Mouse (Mus musculus) MEL (cell line): Measurements from ENCODE around the gene Cfi. TPM values are rescaled to one million over a fixed set of nuclear protein-coding genes. Genes with fewer than 3 reads are reported as not detected.
A peak's percentile ranks its signal among the peaks of the same experiment; 100 is the strongest.

ENCODE experiments used
- DNase-seq: peaks from one replicate; pipeline ENCODE4 v3.0.0; 2011; ENCODE audit warnings: low read depth, low spot score
- H3K27ac ChIP-seq: 2 replicates; pipeline ENCODE4 v1.5.1; 2012; ENCODE audit warnings: low read depth, mild to moderate bottlenecking, control low read depth, low read length, moderate library complexity; ENCODE audit not compliant: control insufficient read depth
- H3K27me3 ChIP-seq, 2 experiments: fragments of 150-350 bp in 1 of 2; sonication (generic) in 1 of 2; 2 replicates each; pipeline ENCODE4 v1.6.1; 2012; ENCODE audit warnings: low read length in 2 of 2, mild to moderate bottlenecking in 2 of 2, improper control_type of control experiment in 1 of 2, moderate library complexity in 1 of 2; ENCODE audit not compliant: insufficient read depth in 2 of 2, control insufficient read depth in 1 of 2
- H3K36me3 ChIP-seq, 2 experiments: 2 replicates each; pipeline ENCODE4 v1.6.1; 2012 to 2014; ENCODE audit warnings: low read length in 2 of 2, improper control_type of control experiment in 1 of 2, inconsistent platforms in 1 of 2, mild to moderate bottlenecking in 1 of 2; ENCODE audit not compliant: insufficient read depth in 2 of 2, control insufficient read depth in 1 of 2
- H3K4me1 ChIP-seq, 2 experiments: fragments of 150-350 bp in 1 of 2; sonication (generic) in 1 of 2; 2 replicates each; pipeline ENCODE4 v1.6.1; 2012; ENCODE audit warnings: low read length in 2 of 2, improper control_type of control experiment in 1 of 2, mild to moderate bottlenecking in 1 of 2; ENCODE audit not compliant: insufficient read depth in 2 of 2, control insufficient read depth in 1 of 2
- H3K4me3 ChIP-seq, 2 experiments: fragments of 150-350 bp in 1 of 2; sonication (generic) in 1 of 2; 2 replicates each; pipeline ENCODE4 v1.5.1; 2012; ENCODE audit warnings: low read depth in 2 of 2, low read length in 2 of 2, mild to moderate bottlenecking in 2 of 2, moderate library complexity in 2 of 2, control low read depth in 1 of 2, improper control_type of control experiment in 1 of 2; ENCODE audit not compliant: control insufficient read depth in 1 of 2, insufficient read depth in 1 of 2
- H3K79me2 ChIP-seq: 2 replicates; pipeline ENCODE4 v1.6.1; 2012; ENCODE audit warnings: mild to moderate bottlenecking, low read length, moderate library complexity; ENCODE audit not compliant: control insufficient read depth, poor library complexity, insufficient read depth
- H3K9ac ChIP-seq: 2 replicates; pipeline ENCODE4 v1.6.1; 2012; ENCODE audit warnings: low read depth, mild to moderate bottlenecking, control low read depth, low read length, moderate library complexity; ENCODE audit not compliant: control insufficient read depth, poor library complexity, severe bottlenecking
- H3K9me3 ChIP-seq: fragments of 150-350 bp; sonication (generic); replicated peaks from 2 replicates; pipeline ENCODE4 v1.6.1; 2012; ENCODE audit warnings: mild to moderate bottlenecking, low read length, improper control_type of control experiment, moderate library complexity; ENCODE audit not compliant: insufficient read depth
- CHD1 ChIP-seq: IDR thresholded peaks from 2 replicates; pipeline ENCODE4 v1.6.1; 2012; ENCODE audit warnings: low read depth, mild to moderate bottlenecking, inconsistent platforms, low read length, improper control_type of control experiment
- CHD2 ChIP-seq: IDR thresholded peaks from 2 replicates; pipeline ENCODE4 v1.6.1; 2011; ENCODE audit warnings: low read length, improper control_type of control experiment
- CTCF ChIP-seq, 3 experiments: IDR thresholded peaks in 2 of 3; conservative IDR thresholded peaks in 1 of 3; 2 replicates each; pipeline ENCODE4 v1.5.1; 2011 to 2012; ENCODE audit warnings: low read length in 3 of 3, low read depth in 2 of 3, mild to moderate bottlenecking in 2 of 3, improper control_type of control experiment in 1 of 3, inconsistent platforms in 1 of 3, mixed read lengths in 1 of 3, moderate library complexity in 1 of 3; ENCODE audit not compliant: control insufficient read depth in 1 of 3, insufficient read depth in 1 of 3, poor library complexity in 1 of 3, severe bottlenecking in 1 of 3
- EP300 ChIP-seq, 2 experiments: IDR thresholded peaks; 2 replicates each; pipeline ENCODE4 v1.6.1; 2011; ENCODE audit warnings: improper control_type of control experiment in 2 of 2, low read length in 2 of 2, low read depth in 1 of 2, mild to moderate bottlenecking in 1 of 2
- GATA1 ChIP-seq: IDR thresholded peaks from 2 replicates; pipeline ENCODE4 v1.6.1; 2011; ENCODE audit warnings: low read depth, low read length, improper control_type of control experiment
- HCFC1 ChIP-seq: IDR thresholded peaks from 2 replicates; pipeline ENCODE4 v1.6.1; 2012; ENCODE audit warnings: low read depth, mild to moderate bottlenecking, inconsistent platforms, low read length, improper control_type of control experiment, moderate library complexity
- MAFK ChIP-seq: IDR thresholded peaks from 2 replicates; pipeline ENCODE4 v1.6.1; 2011; ENCODE audit warnings: low read depth, mild to moderate bottlenecking, low read length, improper control_type of control experiment, borderline replicate concordance
- MAX ChIP-seq: IDR thresholded peaks from 2 replicates; pipeline ENCODE4 v1.6.1; 2011; ENCODE audit warnings: low read length, improper control_type of control experiment
- MEF2A ChIP-seq: IDR thresholded peaks from 2 replicates; pipeline ENCODE4 v1.6.1; 2014; ENCODE audit warnings: low read depth, mild to moderate bottlenecking, inconsistent platforms, low read length, improper control_type of control experiment; ENCODE audit not compliant: poor library complexity, insufficient replicate concordance, severe bottlenecking; ENCODE audit errors: extremely low read depth
- MYB ChIP-seq: IDR thresholded peaks from 2 replicates; pipeline ENCODE4 v1.6.1; 2011; ENCODE audit warnings: mild to moderate bottlenecking, low read depth, low read length, improper control_type of control experiment
- MYC ChIP-seq: IDR thresholded peaks from 2 replicates; pipeline ENCODE4 v1.6.1; 2011; ENCODE audit warnings: low read depth, mild to moderate bottlenecking, low read length, improper control_type of control experiment, moderate library complexity
- NELFE ChIP-seq: IDR thresholded peaks from 2 replicates; pipeline ENCODE4 v1.6.1; 2011; ENCODE audit warnings: low read depth, low read length, improper control_type of control experiment
- NRF1 ChIP-seq: IDR thresholded peaks from 2 replicates; pipeline ENCODE4 v1.6.1; 2014; ENCODE audit warnings: low read depth, mild to moderate bottlenecking, inconsistent platforms, low read length, improper control_type of control experiment, moderate library complexity; ENCODE audit not compliant: poor library complexity, insufficient read depth, severe bottlenecking
- POLR2A ChIP-seq, 2 experiments: IDR thresholded peaks; 2 replicates each; pipeline ENCODE4 v1.6.1; 2011 to 2012; ENCODE audit warnings: low read length in 2 of 2, mild to moderate bottlenecking in 2 of 2, control low read depth in 1 of 2, improper control_type of control experiment in 1 of 2, low read depth in 1 of 2, moderate library complexity in 1 of 2; ENCODE audit not compliant: control insufficient read depth in 1 of 2, insufficient read depth in 1 of 2, poor library complexity in 1 of 2
- POLR2AphosphoS5 ChIP-seq: IDR thresholded peaks from 2 replicates; pipeline ENCODE4 v1.6.1; 2012; ENCODE audit warnings: low read depth, borderline replicate concordance, mild to moderate bottlenecking, inconsistent platforms, low read length, moderate library complexity, mixed read lengths
- RAD21 ChIP-seq: IDR thresholded peaks from 2 replicates; pipeline ENCODE4 v1.6.1; 2011; ENCODE audit warnings: mild to moderate bottlenecking, low read depth, low read length, improper control_type of control experiment
- RCOR1 ChIP-seq: IDR thresholded peaks from 2 replicates; pipeline ENCODE4 v1.6.1; 2012; ENCODE audit warnings: low read depth, mild to moderate bottlenecking, inconsistent platforms, low read length, improper control_type of control experiment
- SMC3 ChIP-seq: IDR thresholded peaks from 2 replicates; pipeline ENCODE4 v1.6.1; 2011; ENCODE audit warnings: low read depth, low read length, improper control_type of control experiment
- UBTF ChIP-seq: IDR thresholded peaks from 2 replicates; pipeline ENCODE4 v1.6.1; 2012; ENCODE audit warnings: low read depth, mild to moderate bottlenecking, inconsistent platforms, low read length, improper control_type of control experiment, moderate library complexity, borderline replicate concordance; ENCODE audit not compliant: insufficient read depth
- USF2 ChIP-seq, 2 experiments: IDR thresholded peaks; 2 replicates each; pipeline ENCODE4 v1.6.1; 2011 to 2012; ENCODE audit warnings: improper control_type of control experiment in 2 of 2, low read length in 2 of 2, borderline replicate concordance in 1 of 2, inconsistent platforms in 1 of 2, low read depth in 1 of 2, mild to moderate bottlenecking in 1 of 2; ENCODE audit not compliant: insufficient read depth in 1 of 2
- ZC3H11A ChIP-seq: IDR thresholded peaks from 2 replicates; pipeline ENCODE4 v1.6.1; 2012; ENCODE audit warnings: low read depth, mild to moderate bottlenecking, inconsistent platforms, low read length, improper control_type of control experiment
- ZKSCAN1 ChIP-seq: IDR thresholded peaks from 2 replicates; pipeline ENCODE4 v1.6.1; 2012; ENCODE audit warnings: low read depth, mild to moderate bottlenecking, inconsistent platforms, low read length, improper control_type of control experiment, moderate library complexity
- ZNF384 ChIP-seq: IDR thresholded peaks from 2 replicates; pipeline ENCODE4 v1.6.1; 2012; ENCODE audit warnings: low read depth, mild to moderate bottlenecking, inconsistent platforms, low read length, improper control_type of control experiment
- polyA plus RNA-seq, 2 experiments: library from polyadenylated mRNA; stranded (reverse) in 1 of 2; unstranded in 1 of 2; fragments of >175 nt in 1 of 2; fragments of >200 nt in 1 of 2; gene quantifications; 2 replicates each; pipeline versions ENCODE4 v1.2.1 to v1.2.4; 2012; ENCODE audit warnings: low replicate concordance in 2 of 2, low read depth in 1 of 2; ENCODE audit not compliant: insufficient read length in 2 of 2, insufficient read depth in 1 of 2, missing spikeins in 1 of 2
- total RNA-seq: library from RNA; depleted of rRNA; stranded (reverse); fragments of 300-350 nt; gene quantifications from 2 replicates; pipeline ENCODE4 v1.2.3, GENCODE M21; 2012

The Cfi gene
- total and polyA plus RNA-seq, 3 experiments: 0.06 TPM; not detected in 2

GRCm38 (mm10) chr3:129918434-129918833, 82.8 kb downstream of the Cfi start:
- Histone ChIP-seq H3K9me3 (no peaks in the 10 kb centered on the region), H3K4me3 (no peak overlapping the region), H3K79me2 (no peaks in the 10 kb centered on the region), H3K9ac (no peak overlapping the region), H3K27me3 (no peaks in the 10 kb centered on the region), H3K36me3 (no peaks in the 10 kb centered on the region), H3K27ac (no peak overlapping the region), H3K4me1 (no peaks in the 10 kb centered on the region)
- no peak for TF ChIP-seq ZKSCAN1
- TF ChIP-seq SMC3: peak; percentile 82
- no peak for TF ChIP-seq MAFK
- TF ChIP-seq HCFC1: no peak
- TF ChIP-seq NELFE: no peak
- no peak for TF ChIP-seq MEF2A
- no peak for TF ChIP-seq MYC
- no peak for TF ChIP-seq MYB
- peak; percentile 50 for TF ChIP-seq ZC3H11A
- TF ChIP-seq RAD21: peak; percentile 72
- TF ChIP-seq UBTF: no peak
- no peak for TF ChIP-seq POLR2AphosphoS5
- TF ChIP-seq POLR2A (IDR thresholded peaks at IDR 0.05; ENCODE audit: control insufficient read depth in 1 of 2, insufficient read depth in 1 of 2, low read depth in 1 of 2, low read length in 2 of 2, poor library complexity in 1 of 2): no peak
- TF ChIP-seq ZNF384: no peak
- TF ChIP-seq CTCF (IDR thresholded peaks at IDR 0.05 in 2 of 3, conservative IDR thresholded peaks at IDR 0.05 in 1 of 3; ENCODE audit: control insufficient read depth in 1 of 3, insufficient read depth in 1 of 3, low read depth in 2 of 3, low read length in 3 of 3, poor library complexity in 1 of 3, severe bottlenecking in 1 of 3): peak; percentile 66 to 81 (median 79)
- peak; percentile 64 for DNase-seq

GRCm38 (mm10) chr3:129923581-129923980, 87.9 kb downstream of the Cfi start:
- H3K36me3 ChIP-seq: no peaks in the 10 kb centered on the region
- TF ChIP-seq MEF2A (no peak), NRF1 (no peak), CHD2 (no peak), NELFE (no peak), CHD1 (no peak), ZC3H11A (no peak), MAFK (no peak), GATA1 (no peak), USF2 (IDR thresholded peaks at IDR 0.05; ENCODE audit: borderline replicate concordance in 1 of 2, insufficient read depth in 1 of 2, low read depth in 1 of 2, low read length in 2 of 2) (no peak), RCOR1 (no peak), ZKSCAN1 (no peak), EP300 (IDR thresholded peaks at IDR 0.05; ENCODE audit: low read depth in 1 of 2, low read length in 2 of 2) (no peak), MAX (no peak), CTCF (IDR thresholded peaks at IDR 0.05 in 2 of 3, conservative IDR thresholded peaks at IDR 0.05 in 1 of 3; ENCODE audit: control insufficient read depth in 1 of 3, insufficient read depth in 1 of 3, low read depth in 2 of 3, low read length in 3 of 3, poor library complexity in 1 of 3, severe bottlenecking in 1 of 3) (no peak)
- H3K9ac ChIP-seq: no peak overlapping the region
- no peak overlapping the region for H3K27ac ChIP-seq
- DNase-seq: no peak
- H3K79me2 ChIP-seq: no peaks in the 10 kb centered on the region
- H3K4me1 ChIP-seq: no peaks in the 10 kb centered on the region
- H3K9me3 ChIP-seq: no peaks in the 10 kb centered on the region
- no peak overlapping the region for H3K4me3 ChIP-seq
- H3K27me3 ChIP-seq: no peaks in the 10 kb centered on the region
